Mouse (Mus musculus) limb, embryonic 14.5 days (tissue): ENCODE data around the gene Gria4. TPM values are rescaled to one million over a fixed set of nuclear protein-coding genes. Genes with fewer than 3 reads are reported as not detected.
"Not testable (repeated sequence)": the region's sequence is repeated elsewhere in the genome, so short reads cannot be mapped to it uniquely, and the experiment has no call there.

ENCODE experiments used
- ATAC-seq: fragments of 200-750 bp; cut with Nextera tagmentation; 2 replicates; pipeline ENCODE4 v1.8.0; 2017; ENCODE audit warnings: low read depth, moderate number of reproducible peaks, moderate TSS enrichment; ENCODE audit not compliant: low FRiP score
- DNase-seq: peaks from one replicate; pipeline ENCODE4 v3.0.0-alpha.2; 2015; ENCODE audit warnings: low spot score
- H3K27ac ChIP-seq: fragments of 300-500 bp; sonication (generic); replicated peaks from 2 replicates; pipeline ENCODE4 v1.5.1; 2014; ENCODE audit warnings: low read depth, mild to moderate bottlenecking, low read length, moderate library complexity, mixed read lengths
- H3K27me3 ChIP-seq: fragments of 300-500 bp; sonication (generic); 2 replicates; pipeline ENCODE4 v1.6.1; 2014; ENCODE audit warnings: low read length, mixed read lengths; ENCODE audit not compliant: control insufficient read depth, insufficient read depth
- H3K36me3 ChIP-seq: fragments of 300-500 bp; sonication (generic); 2 replicates; pipeline ENCODE4 v1.6.1; 2014; ENCODE audit warnings: mild to moderate bottlenecking, low read length, moderate library complexity, mixed read lengths; ENCODE audit not compliant: control insufficient read depth, insufficient read depth
- H3K4me1 ChIP-seq: fragments of 300-500 bp; sonication (generic); 2 replicates; pipeline ENCODE4 v1.6.1; 2014; ENCODE audit warnings: antibody characterized with exemption, low read length, mixed read lengths; ENCODE audit not compliant: control insufficient read depth, insufficient read depth
- H3K4me2 ChIP-seq: fragments of 300-500 bp; sonication (generic); replicated peaks from 2 replicates; pipeline ENCODE4 v1.6.1; 2014; ENCODE audit warnings: low read depth, mild to moderate bottlenecking, low read length, moderate library complexity; ENCODE audit not compliant: severe bottlenecking
- H3K4me3 ChIP-seq: fragments of 300-500 bp; sonication (generic); replicated peaks from 2 replicates; pipeline ENCODE4 v1.5.1; 2014; ENCODE audit warnings: low read length
- H3K9ac ChIP-seq: fragments of 300-500 bp; sonication (generic); 2 replicates; pipeline ENCODE4 v1.6.1; 2014; ENCODE audit warnings: mild to moderate bottlenecking, low read depth, low read length, moderate library complexity; ENCODE audit not compliant: severe bottlenecking
- H3K9me3 ChIP-seq: fragments of 300-500 bp; sonication (generic); 2 replicates; pipeline ENCODE4 v1.6.1; 2016; ENCODE audit warnings: low read length; ENCODE audit not compliant: control insufficient read depth
- POLR2A ChIP-seq: fragments of 200-500 bp; IDR thresholded peaks from 2 replicates; pipeline ENCODE4 v1.8.0; 2012; ENCODE audit warnings: inconsistent platforms, mild to moderate bottlenecking, moderate library complexity, borderline replicate concordance; ENCODE audit not compliant: insufficient read depth, insufficient read length; ENCODE audit errors: extremely low read depth
- WGBS: fragments of 180-500 bp; shearing (Covaris S2); extraction: QIAGEN DNeasy Blood & Tissue Kit; methylation state at CpG from one replicate; pipeline ENCODE4 v1.1.7; 2014; 5-methylcytosine and 5-hydroxymethylcytosine counted together
- polyA plus RNA-seq, 2 experiments: library from polyadenylated mRNA; depleted of rRNA in 1 of 2; stranded (reverse) in 1 of 2; unstranded in 1 of 2; fragments of >200 nt; fragmentation: Nextera tagmentation in 1 of 2; extraction: Ambion mirVana in 1 of 2; gene quantifications; 2 replicates each; pipeline versions ENCODE4 v1.2.1 to v1.2.3; 2012 to 2014

Gene Gria4
- polyA plus RNA-seq, 2 experiments, result 1.3 to 1.6 TPM

GRCm38 (mm10) chr9:4459456-4460070, 336.5 kb downstream of the Gria4 start:
- Histone ChIP-seq H3K27ac (no peak overlapping the region), H3K36me3 (no peaks in the 10 kb centered on the region), H3K4me2 (no peak overlapping the region), H3K9ac (no peak overlapping the region), H3K9me3 (no peaks in the 10 kb centered on the region), H3K27me3 (no peaks in the 10 kb centered on the region), H3K4me3 (no peak overlapping the region), H3K4me1 (no peaks in the 10 kb centered on the region)
- WGBS, result 59% methylated on average over 1 of the region's 1 CpGs
- DNase-seq (no peak), ATAC-seq (no peak)
- TF ChIP-seq POLR2A, result no peak

GRCm38 (mm10) chr9:4458193-4458592, 337.8 kb downstream of the Gria4 start:
- no peaks in the 10 kb centered on the region for H3K4me1 ChIP-seq
- H3K36me3 ChIP-seq, result no peaks in the 10 kb centered on the region
- no peak overlapping the region for H3K4me2 ChIP-seq
- no peak for TF ChIP-seq POLR2A
- ATAC-seq (no peak), DNase-seq (no peak)
- WGBS, result 72% methylated on average over 1 of the region's 1 CpGs
- H3K27me3 ChIP-seq, result no peaks in the 10 kb centered on the region
- no peaks in the 10 kb centered on the region for H3K9me3 ChIP-seq
- H3K9ac ChIP-seq, result no peak overlapping the region
- no peak overlapping the region for H3K27ac ChIP-seq
- H3K4me3 ChIP-seq, result no peak overlapping the region

- no peak for ATAC-seq
- Histone ChIP-seq H3K4me3 (no peak overlapping the region), H3K27me3 (no peaks in the 10 kb centered on the region), H3K9ac (no peak overlapping the region), H3K4me1 (no peaks in the 10 kb centered on the region), H3K4me2 (no peak overlapping the region), H3K9me3 (no peaks in the 10 kb centered on the region), H3K36me3 (no peaks in the 10 kb centered on the region), H3K27ac (no peak overlapping the region)
- 81% methylated on average over 1 of the region's 1 CpGs for WGBS
- DNase-seq, result no peak
- no peak for TF ChIP-seq POLR2A
Observed at GRCm38 (mm10) chr9:4457644-4458043, 338.4 kb downstream of the Gria4 start.

GRCm38 (mm10) chr9:4442908-4443307, 353.1 kb downstream of the Gria4 start:
- DNase-seq, result peak; percentile 30
- Histone ChIP-seq H3K9ac (no peak overlapping the region), H3K27ac (no peak overlapping the region), H3K9me3 (no peaks in the 10 kb centered on the region), H3K4me2 (no peak overlapping the region), H3K27me3 (no peaks in the 10 kb centered on the region), H3K36me3 (no peaks in the 10 kb centered on the region), H3K4me1 (no peaks in the 10 kb centered on the region), H3K4me3 (no peak overlapping the region)
- no peak for TF ChIP-seq POLR2A
- 26% methylated on average over 2 of the region's 2 CpGs for WGBS
- ATAC-seq, result no peak

- H3K9me3 ChIP-seq, H3K4me1 ChIP-seq, H3K27ac ChIP-seq, H3K36me3 ChIP-seq, H3K9ac ChIP-seq, ATAC-seq, H3K4me2 ChIP-seq, DNase-seq, H3K4me3 ChIP-seq, H3K27me3 ChIP-seq: not testable (repeated sequence)
- WGBS, result 91% methylated on average over 11 of the region's 11 CpGs
Observed at GRCm38 (mm10) chr9:4400801-4401200, 395.2 kb downstream of the Gria4 start.

GRCm38 (mm10) chr9:4376640-4377120, 419.4 kb downstream of the Gria4 start:
- WGBS, result 0% methylated on average over 15 of the region's 15 CpGs
- Histone ChIP-seq H3K4me2 (peak overlapping the region; percentile 65), H3K36me3 (peaks cover 3% of the 10 kb centered on the region; the same call in 1 of the 2 replicates), H3K4me1 (peaks cover 3% of the 10 kb centered on the region; the same call in 1 of the 2 replicates), H3K27me3 (no peaks in the 10 kb centered on the region), H3K4me3 (peak overlapping the region; percentile 74), H3K9me3 (no peaks in the 10 kb centered on the region), H3K9ac (peak overlapping the region; percentile 75), H3K27ac (0 out of 2 replicates have a peak overlapping the region, but pooled peaks have one; percentile 64)
- no peak for TF ChIP-seq POLR2A
- DNase-seq (no peak), ATAC-seq (peak; percentile 38)
